Mouse (Mus musculus): ENCODE measurements at regions not wholly inside any gene's neighbourhood (a gene's known extent, or its start where the extent isn't known, plus 50 kb on each side); places are given as distances from the start of the nearest gene placed in this dataset.

DNA sequence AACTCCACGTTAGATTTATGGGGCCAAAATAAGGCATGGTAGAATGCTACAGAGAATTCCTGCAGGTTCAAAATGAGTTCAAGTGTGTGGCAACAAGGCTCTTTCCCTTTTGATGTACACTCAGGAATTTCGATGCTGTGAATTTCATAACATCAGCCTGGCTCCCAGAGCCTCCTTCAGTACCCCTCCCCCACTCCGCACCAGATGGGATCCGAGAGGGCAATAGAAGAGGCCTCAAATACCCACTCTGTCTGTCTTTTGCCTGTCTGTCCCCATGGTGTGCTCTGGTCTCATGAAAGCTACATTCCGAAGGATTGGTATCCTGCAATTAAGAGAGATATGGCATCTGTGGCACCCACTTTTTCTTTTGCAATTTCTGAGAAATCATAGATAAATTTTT is 134.3 kb downstream of the Mtx2 start:
- Histone ChIP-seq H3K27ac (ENCODE audit: low read depth, low read length) (no peak overlapping the region), H3K9me3 (ENCODE audit: control insufficient read depth) (no peaks in the 10 kb centered on the region), H3K36me3 (ENCODE audit: control insufficient read depth, insufficient read depth) (no peaks in the 10 kb centered on the region), H3K4me1 (replicated peaks; ENCODE audit: control insufficient read depth, insufficient read depth, low read length) (no peaks in the 10 kb centered on the region), H3K27me3 (replicated peaks; ENCODE audit: control insufficient read depth, insufficient read depth, low read length) (no peaks in the 10 kb centered on the region; the same call in 1 of the 2 replicates), H3K9ac (ENCODE audit: low read depth, low read length) (no peak overlapping the region), H3K4me2 (replicated peaks; ENCODE audit: low read depth) (no peak overlapping the region), H3K4me3 (ENCODE audit: low read depth, low read length) (no peak overlapping the region)
- no peak for ATAC-seq
- 70% methylated on average over 5 of the region's 5 CpGs for WGBS
- no peak for TF ChIP-seq CTCF (IDR thresholded peaks at IDR 0.05; ENCODE audit: low read depth)

GRCm38 (mm10) chr2:74962416-74962815 is 136.8 kb downstream of the Mtx2 start:
- Histone ChIP-seq H3K36me3 (ENCODE audit: control insufficient read depth, insufficient read depth) (no peaks in the 10 kb centered on the region), H3K4me3 (ENCODE audit: low read depth, low read length) (no peak overlapping the region), H3K9ac (ENCODE audit: low read depth, low read length) (no peak overlapping the region), H3K4me2 (replicated peaks; ENCODE audit: low read depth) (no peak overlapping the region), H3K27me3 (replicated peaks; ENCODE audit: control insufficient read depth, insufficient read depth, low read length) (peaks cover 7% of the 10 kb centered on the region; the same call in 1 of the 2 replicates), H3K27ac (ENCODE audit: low read depth, low read length) (no peak overlapping the region), H3K9me3 (ENCODE audit: control insufficient read depth) (no peaks in the 10 kb centered on the region), H3K4me1 (replicated peaks; ENCODE audit: control insufficient read depth, insufficient read depth, low read length) (no peaks in the 10 kb centered on the region)
- no peak for ATAC-seq
- WGBS, result 89% methylated on average over 6 of the region's 6 CpGs
- no peak for TF ChIP-seq CTCF (IDR thresholded peaks at IDR 0.05; ENCODE audit: low read depth)

GRCm38 (mm10) chr2:74964360-74964759 is 138.8 kb downstream of the Mtx2 start:
- under 1% methylated on average over 6 of the region's 6 CpGs for WGBS

GRCm38 (mm10) chr2:74964980-74965379 is 139.4 kb downstream of the Mtx2 start:
- H3K27ac ChIP-seq (ENCODE audit: low read depth, low read length), result no peak overlapping the region
- H3K4me2 ChIP-seq (replicated peaks; ENCODE audit: low read depth), result no peak overlapping the region

More at GRCm38 (mm10) chr2:74964360-74964759, 138.8 kb downstream of the Mtx2 start:
- no peak; the same call in 1 of the 2 replicates for ATAC-seq
- Histone ChIP-seq H3K36me3 (ENCODE audit: control insufficient read depth, insufficient read depth) (no peaks in the 10 kb centered on the region), H3K9me3 (ENCODE audit: control insufficient read depth) (no peaks in the 10 kb centered on the region), H3K9ac (ENCODE audit: low read depth, low read length) (no peak overlapping the region), H3K27me3 (replicated peaks; ENCODE audit: control insufficient read depth, insufficient read depth, low read length) (peaks cover 7% of the 10 kb centered on the region; the same call in 1 of the 2 replicates), H3K4me3 (ENCODE audit: low read depth, low read length) (no peak overlapping the region), H3K4me1 (replicated peaks; ENCODE audit: control insufficient read depth, insufficient read depth, low read length) (no peaks in the 10 kb centered on the region), H3K4me2 (replicated peaks; ENCODE audit: low read depth) (no peak overlapping the region), H3K27ac (ENCODE audit: low read depth, low read length) (no peak overlapping the region)
- peak; percentile 90 for TF ChIP-seq CTCF (IDR thresholded peaks at IDR 0.05; ENCODE audit: low read depth)

GRCm38 (mm10) chr2:74965384-74966060 is 139.9 kb downstream of the Mtx2 start:
- peaks cover 7% of the 10 kb centered on the region; the same call in 1 of the 2 replicates for H3K27me3 ChIP-seq (replicated peaks; ENCODE audit: control insufficient read depth, insufficient read depth, low read length)
- no peak overlapping the region for H3K27ac ChIP-seq (ENCODE audit: low read depth, low read length)
- no peaks in the 10 kb centered on the region for H3K4me1 ChIP-seq (replicated peaks; ENCODE audit: control insufficient read depth, insufficient read depth, low read length)
- H3K4me2 ChIP-seq (replicated peaks; ENCODE audit: low read depth), result no peak overlapping the region
- no peak overlapping the region for H3K4me3 ChIP-seq (ENCODE audit: low read depth, low read length)
- 39% methylated on average over 18 of the region's 18 CpGs for WGBS
- no peaks in the 10 kb centered on the region for H3K36me3 ChIP-seq (ENCODE audit: control insufficient read depth, insufficient read depth)
- TF ChIP-seq CTCF (IDR thresholded peaks at IDR 0.05; ENCODE audit: low read depth), result no peak
- H3K9me3 ChIP-seq (ENCODE audit: control insufficient read depth), result no peaks in the 10 kb centered on the region
- H3K9ac ChIP-seq (ENCODE audit: low read depth, low read length), result no peak overlapping the region
- no peak for ATAC-seq

More at GRCm38 (mm10) chr2:74964980-74965379, 139.4 kb downstream of the Mtx2 start:
- Histone ChIP-seq H3K4me1 (replicated peaks; ENCODE audit: control insufficient read depth, insufficient read depth, low read length) (no peaks in the 10 kb centered on the region), H3K27me3 (replicated peaks; ENCODE audit: control insufficient read depth, insufficient read depth, low read length) (peaks cover 7% of the 10 kb centered on the region; the same call in 1 of the 2 replicates), H3K9ac (ENCODE audit: low read depth, low read length) (no peak overlapping the region), H3K9me3 (ENCODE audit: control insufficient read depth) (no peaks in the 10 kb centered on the region), H3K4me3 (ENCODE audit: low read depth, low read length) (no peak overlapping the region), H3K36me3 (ENCODE audit: control insufficient read depth, insufficient read depth) (no peaks in the 10 kb centered on the region)
- TF ChIP-seq CTCF (IDR thresholded peaks at IDR 0.05; ENCODE audit: low read depth), result no peak
- WGBS, result 43% methylated on average over 3 of the region's 3 CpGs
- ATAC-seq, result no peak

GRCm38 (mm10) chr2:74970611-74971265 is 145.1 kb downstream of the Mtx2 start:
- H3K4me1 ChIP-seq (replicated peaks; ENCODE audit: control insufficient read depth, insufficient read depth, low read length), result no peaks in the 10 kb centered on the region
- WGBS, result 52% methylated on average over 14 of the region's 14 CpGs
- no peaks in the 10 kb centered on the region for H3K9me3 ChIP-seq (ENCODE audit: control insufficient read depth)
- H3K27me3 ChIP-seq (replicated peaks; ENCODE audit: control insufficient read depth, insufficient read depth, low read length), result 0 out of 2 replicates have a peak, but pooled peaks cover 10% of the 10 kb centered on the region
- no peak overlapping the region for H3K4me3 ChIP-seq (ENCODE audit: low read depth, low read length)
- no peak for TF ChIP-seq CTCF (IDR thresholded peaks at IDR 0.05; ENCODE audit: low read depth)
- no peak overlapping the region for H3K27ac ChIP-seq (ENCODE audit: low read depth, low read length)
- no peak for ATAC-seq
- no peaks in the 10 kb centered on the region for H3K36me3 ChIP-seq (ENCODE audit: control insufficient read depth, insufficient read depth)
- H3K4me2 ChIP-seq (replicated peaks; ENCODE audit: low read depth), result no peak overlapping the region
- no peak overlapping the region for H3K9ac ChIP-seq (ENCODE audit: low read depth, low read length)

All from intestine, postnatal 0 days (tissue).